Mouse (Mus musculus) myocyte (in vitro differentiated cells): ENCODE measurements around the gene Slc34a1.

Experiments used
- CEBPB ChIP-seq: IDR thresholded peaks from 2 replicates; pipeline ENCODE4 v1.6.1; 2011; ENCODE audit warnings: mild to moderate bottlenecking, moderate library complexity; ENCODE audit not compliant: poor library complexity, insufficient read depth, severe bottlenecking
- MAX ChIP-seq: IDR thresholded peaks from one replicate; pipeline ENCODE4 v1.6.1; 2011; ENCODE audit warnings: low read depth, mild to moderate bottlenecking, control low read depth
- MYOD1 ChIP-seq, 3 experiments: IDR thresholded peaks; one replicate each; pipeline ENCODE4 v1.6.1; 2011; ENCODE audit warnings: control low read depth in 2 of 3, low read depth in 2 of 3, mild to moderate bottlenecking in 2 of 3, moderate library complexity in 1 of 3; ENCODE audit not compliant: insufficient read length in 2 of 3, control insufficient read depth in 1 of 3
- MYOG ChIP-seq, 3 experiments: IDR thresholded peaks; one replicate each; pipeline ENCODE4 v1.6.1; 2011; ENCODE audit warnings: control low read depth in 2 of 3, low read depth in 2 of 3, mild to moderate bottlenecking in 2 of 3; ENCODE audit not compliant: insufficient read length in 2 of 3, control insufficient read depth in 1 of 3, insufficient read depth in 1 of 3
- POLR2A ChIP-seq: IDR thresholded peaks from one replicate; pipeline ENCODE4 v1.6.1; 2011; ENCODE audit warnings: low read depth, mild to moderate bottlenecking, control low read depth, moderate library complexity; ENCODE audit not compliant: insufficient read length
- POLR2AphosphoS2 ChIP-seq: IDR thresholded peaks from one replicate; pipeline ENCODE4 v1.6.1; 2011; ENCODE audit warnings: low read depth, control low read depth; ENCODE audit not compliant: insufficient read length
- REST ChIP-seq: IDR thresholded peaks from one replicate; pipeline ENCODE4 v1.6.1; 2011; ENCODE audit warnings: mild to moderate bottlenecking, control low read depth, moderate library complexity; ENCODE audit not compliant: insufficient read depth, insufficient read length
- SRF ChIP-seq: IDR thresholded peaks from one replicate; pipeline ENCODE4 v1.6.1; 2011; ENCODE audit warnings: low read depth; ENCODE audit not compliant: control insufficient read depth, insufficient read length
- TCF3 ChIP-seq: IDR thresholded peaks from one replicate; pipeline ENCODE4 v1.6.1; 2011; ENCODE audit warnings: low read depth, control low read depth; ENCODE audit not compliant: insufficient read length
- USF1 ChIP-seq: IDR thresholded peaks from one replicate; pipeline ENCODE4 v1.6.1; 2011; ENCODE audit warnings: low read depth, mild to moderate bottlenecking, control low read depth, moderate library complexity

GRCm38 (mm10) chr13:55370234-55370633 is 27.8 kb upstream of the Slc34a1 start:
- TF ChIP-seq POLR2AphosphoS2 (no peak), POLR2A (no peak), TCF3 (no peak), MYOD1 (IDR thresholded peaks at IDR 0.05; ENCODE audit: control insufficient read depth in 1 of 3, insufficient read length in 2 of 3, low read depth in 2 of 3) (no peak), REST (no peak), CEBPB (no peak), MAX (no peak), USF1 (no peak), MYOG (IDR thresholded peaks at IDR 0.05; ENCODE audit: control insufficient read depth in 1 of 3, insufficient read depth in 1 of 3, insufficient read length in 2 of 3, low read depth in 2 of 3) (no peak), SRF (no peak)
